Mouse (Mus musculus) heart, postnatal 0 days (tissue): ENCODE measurements around the gene Plk5. TPM values are rescaled to one million over a fixed set of nuclear protein-coding genes. Genes with fewer than 3 reads are reported as not detected.
A peak's percentile ranks its signal among the peaks of the same experiment; 100 is the strongest.

Experiments
- ATAC-seq: fragments of 200-750 bp; cut with Nextera tagmentation; 2 replicates; pipeline ENCODE4 v1.8.0; 2017; ENCODE audit warnings: low read depth, moderate number of reproducible peaks, moderate library complexity; ENCODE audit not compliant: insufficient read depth
- DNase-seq: peaks from one replicate; pipeline ENCODE4 v3.0.0-alpha.2; 2016; ENCODE audit warnings: low spot score
- H3K27ac ChIP-seq: fragments of 300-500 bp; sonication (generic); 2 replicates; pipeline ENCODE4 v1.5.1; 2014; ENCODE audit warnings: low read depth, mild to moderate bottlenecking
- H3K27me3 ChIP-seq: fragments of 300-500 bp; sonication (generic); 2 replicates; pipeline ENCODE4 v1.6.1; 2014; ENCODE audit warnings: low read length, mixed read lengths; ENCODE audit not compliant: control insufficient read depth, insufficient read depth
- H3K36me3 ChIP-seq: fragments of 300-500 bp; sonication (generic); replicated peaks from 2 replicates; pipeline ENCODE4 v1.6.1; 2014; ENCODE audit warnings: low read length, mixed read lengths; ENCODE audit not compliant: control insufficient read depth, insufficient read depth
- H3K4me1 ChIP-seq: fragments of 300-500 bp; sonication (generic); 2 replicates; pipeline ENCODE4 v1.6.1; 2014; ENCODE audit warnings: antibody characterized with exemption; ENCODE audit not compliant: control insufficient read depth, insufficient read depth
- H3K4me2 ChIP-seq: fragments of 300-500 bp; sonication (generic); 2 replicates; pipeline ENCODE4 v1.6.1; 2014; ENCODE audit warnings: low read depth, mild to moderate bottlenecking, low read length, moderate library complexity
- H3K4me3 ChIP-seq: fragments of 300-500 bp; sonication (generic); 2 replicates; pipeline ENCODE4 v1.5.1; 2014; ENCODE audit warnings: low read depth, low read length
- H3K9ac ChIP-seq: fragments of 300-500 bp; sonication (generic); replicated peaks from 2 replicates; pipeline ENCODE4 v1.6.1; 2014; ENCODE audit warnings: low read depth, low read length, mixed read lengths
- H3K9me3 ChIP-seq: fragments of 300-500 bp; sonication (generic); replicated peaks from 2 replicates; pipeline ENCODE4 v1.6.1; 2016; ENCODE audit warnings: low read length; ENCODE audit not compliant: control insufficient read depth
- CTCF ChIP-seq: IDR thresholded peaks from 2 replicates; pipeline ENCODE4 v1.5.1; 2016; ENCODE audit warnings: antibody characterized with exemption, control low read depth, low read depth
- EP300 ChIP-seq: IDR thresholded peaks from 2 replicates; pipeline ENCODE4 v1.6.1; 2016; ENCODE audit warnings: antibody characterized with exemption, low read depth
- WGBS: fragments of 180-500 bp; shearing (Covaris S2); extraction: QIAGEN DNeasy Blood & Tissue Kit; methylation state at CpG from one replicate; pipeline ENCODE4 v1.1.7; 2014; 5-methylcytosine and 5-hydroxymethylcytosine counted together
- polyA plus RNA-seq: library from polyadenylated mRNA; unstranded; fragments of >200 nt; fragmentation: Nextera tagmentation; extraction: Ambion mirVana; gene quantifications from 2 replicates; pipeline ENCODE4 v1.2.1, GENCODE M21; 2015
- total RNA-seq: library from RNA; depleted of rRNA; stranded (reverse); fragments of >200 nt; gene quantifications from 2 replicates; pipeline ENCODE4 v1.2.3, GENCODE M21; 2014; ENCODE audit warnings: low replicate concordance

Gene Plk5
- total and polyA plus RNA-seq, 2 experiments from 2014 or later: 0.05 to 1.7 TPM

DNA sequence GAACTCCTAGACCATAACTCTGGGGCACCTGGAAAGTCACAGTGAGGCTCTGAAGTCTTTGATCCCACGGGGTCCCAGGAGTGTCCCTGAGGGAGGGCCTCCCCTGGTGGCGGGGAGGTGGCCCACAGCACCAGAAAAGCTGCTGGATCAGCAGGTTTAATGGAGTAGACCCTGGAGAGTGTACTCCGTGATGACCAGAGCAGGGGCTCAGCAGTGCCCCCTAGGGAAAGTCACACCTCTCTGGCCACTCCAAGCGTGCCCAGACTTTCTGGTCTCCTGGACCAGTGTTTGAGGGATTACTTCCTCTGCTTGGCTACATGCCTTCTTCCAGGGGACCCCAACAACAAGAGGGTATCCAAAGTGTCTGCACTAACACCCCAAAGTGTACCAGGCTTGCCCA, 27.2 kb downstream of the Plk5 start:
- Histone ChIP-seq H3K4me1 (peaks cover 22% of the 10 kb centered on the region), H3K27ac (no peak overlapping the region), H3K9ac (no peak overlapping the region), H3K4me3 (no peak overlapping the region), H3K36me3 (peaks cover 32% of the 10 kb centered on the region), H3K27me3 (no peaks in the 10 kb centered on the region), H3K4me2 (no peak overlapping the region), H3K9me3 (no peaks in the 10 kb centered on the region)
- TF ChIP-seq CTCF (0 out of 2 replicates have a peak, but pooled peaks have one; percentile 7), EP300 (no peak)
- WGBS: 65% methylated on average over 4 of the region's 4 CpGs
- ATAC-seq (no peak), DNase-seq (no peak)

DNA sequence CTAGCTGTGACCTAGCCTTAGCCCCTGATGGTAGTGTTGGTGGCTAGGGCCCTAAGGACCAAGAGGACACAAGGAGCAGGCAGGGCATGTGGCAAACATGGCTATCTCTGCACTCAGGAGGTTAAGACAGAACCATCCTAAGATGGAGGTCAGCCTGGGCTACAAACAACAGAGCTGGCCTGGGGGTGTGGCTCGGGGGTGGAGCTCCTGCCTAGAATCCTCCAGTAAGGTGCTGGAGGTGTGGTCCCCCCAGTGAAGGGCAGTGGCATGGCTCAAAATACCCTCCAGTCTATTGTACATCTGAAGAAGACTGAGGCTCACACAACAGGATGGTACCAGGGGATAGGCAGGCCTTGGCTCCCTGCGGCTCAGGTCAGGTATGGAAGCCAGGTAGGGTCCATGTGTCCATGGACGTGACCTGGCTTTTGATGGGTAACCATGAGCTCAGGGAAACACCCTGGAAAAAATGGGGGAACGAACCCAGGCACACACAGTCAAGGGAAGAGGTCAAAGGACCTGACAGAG, 27.9 kb downstream of the Plk5 start:
- no peak overlapping the region for H3K4me3 ChIP-seq
- ATAC-seq (no peak), DNase-seq (no peak)
- H3K27ac ChIP-seq: no peak overlapping the region
- TF ChIP-seq EP300: no peak
- TF ChIP-seq CTCF: no peak
- 87% methylated on average over 4 of the region's 4 CpGs for WGBS
- H3K36me3 ChIP-seq: peaks cover 32% of the 10 kb centered on the region
- no peak overlapping the region for H3K4me2 ChIP-seq
- H3K9me3 ChIP-seq: no peaks in the 10 kb centered on the region
- H3K9ac ChIP-seq: no peak overlapping the region
- H3K27me3 ChIP-seq: no peaks in the 10 kb centered on the region
- H3K4me1 ChIP-seq: peaks cover 22% of the 10 kb centered on the region

DNA sequence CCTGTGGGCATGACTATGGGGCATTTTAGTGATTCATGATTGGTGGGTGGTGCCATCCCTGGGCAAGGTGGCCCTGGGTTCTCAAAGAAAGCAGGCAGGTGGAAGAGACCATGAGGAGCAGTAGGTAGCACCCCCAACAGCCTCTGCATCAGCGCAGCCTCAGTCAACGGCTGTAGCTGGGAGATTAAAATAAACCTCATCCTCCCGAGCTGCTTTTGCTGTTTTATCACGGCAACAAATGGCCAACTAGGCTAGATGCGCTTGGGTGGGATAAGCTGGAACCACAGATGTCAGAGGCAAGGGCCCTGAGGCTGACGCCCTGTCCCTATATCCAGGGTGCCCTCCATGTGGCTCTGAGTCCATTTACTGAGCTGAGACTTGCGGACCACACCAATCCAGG, 28.4 kb downstream of the Plk5 start:
- H3K27ac ChIP-seq: no peak overlapping the region
- H3K9me3 ChIP-seq: no peaks in the 10 kb centered on the region
- no peak overlapping the region; the same call in 1 of the 2 replicates for H3K4me3 ChIP-seq
- no peak for DNase-seq
- no peak for ATAC-seq
- TF ChIP-seq EP300: no peak
- no peak for TF ChIP-seq CTCF
- peaks cover 22% of the 10 kb centered on the region for H3K4me1 ChIP-seq
- H3K4me2 ChIP-seq: peak overlapping the region; percentile 94; the same call in 1 of the 2 replicates
- H3K9ac ChIP-seq: no peak overlapping the region
- no peaks in the 10 kb centered on the region for H3K27me3 ChIP-seq
- H3K36me3 ChIP-seq: peaks cover 30% of the 10 kb centered on the region
- WGBS: 63% methylated on average over 7 of the region's 7 CpGs

- Histone ChIP-seq H3K4me3 (peak overlapping the region; percentile 65), H3K27ac (peak overlapping the region; percentile 79), H3K4me2 (peak overlapping the region; percentile 94), H3K9me3 (no peaks in the 10 kb centered on the region), H3K9ac (peak overlapping the region; percentile 90), H3K27me3 (no peaks in the 10 kb centered on the region), H3K4me1 (peaks cover 22% of the 10 kb centered on the region), H3K36me3 (peaks cover 25% of the 10 kb centered on the region)
- no peak for TF ChIP-seq EP300
- no peak for TF ChIP-seq CTCF
- ATAC-seq (no peak), DNase-seq (no peak)
- WGBS: 21% methylated on average over 7 of the region's 7 CpGs
These were observed 29.1 kb downstream of the Plk5 start for GRCm38 (mm10) chr10:80385310-80385709.

DNA sequence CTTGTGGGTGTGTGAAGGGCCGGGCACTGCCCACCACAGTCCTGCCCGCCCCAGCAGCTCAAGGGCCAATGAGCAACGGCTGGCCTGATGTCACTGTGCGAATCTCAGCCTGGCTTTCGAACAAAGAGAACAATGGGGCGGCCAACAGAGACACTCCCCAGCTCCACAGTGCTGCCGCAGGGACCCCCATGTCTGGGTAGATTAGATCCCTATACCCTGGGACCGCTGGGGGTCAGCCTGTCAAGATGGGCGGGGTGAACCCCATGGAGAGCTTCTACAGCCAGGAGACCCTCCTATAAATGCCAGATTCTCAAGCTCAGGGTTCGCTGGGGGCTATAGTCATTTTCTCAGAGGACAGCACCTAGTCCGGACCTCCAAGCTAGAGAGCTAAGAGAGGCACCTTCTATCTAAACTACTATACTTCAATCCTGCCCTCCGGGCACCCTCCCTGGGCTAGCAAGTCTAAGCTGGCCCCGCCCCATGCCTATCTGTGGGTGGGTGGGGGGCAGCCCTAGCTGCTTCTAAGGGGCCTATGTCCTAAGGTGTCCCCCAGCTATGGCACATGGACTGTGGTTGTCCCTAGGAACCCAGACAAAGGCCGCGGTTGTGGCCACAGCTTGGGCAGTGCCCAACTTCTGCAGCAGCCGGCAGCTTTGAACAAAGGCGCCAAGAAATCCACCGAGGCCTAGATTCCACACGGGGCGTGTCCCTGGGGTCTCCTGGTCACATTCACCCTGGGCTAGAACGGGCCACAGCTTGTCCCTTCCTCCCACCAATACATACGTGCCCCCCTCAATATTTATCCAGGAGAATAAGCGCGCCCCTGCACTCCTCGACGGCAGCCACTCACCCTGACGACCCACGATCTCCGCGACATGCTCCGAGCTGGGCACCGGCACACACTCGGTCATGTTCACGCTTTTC, 29.8 kb downstream of the Plk5 start:
- Histone ChIP-seq H3K36me3 (peaks cover 24% of the 10 kb centered on the region), H3K27ac (peak overlapping the region; percentile 79), H3K4me1 (peaks cover 22% of the 10 kb centered on the region)

More for the DNA sequence above, 29.8 kb downstream of the Plk5 start:
- Histone ChIP-seq H3K4me2 (peak overlapping the region; percentile 94), H3K9ac (peak overlapping the region; percentile 90), H3K4me3 (peak overlapping the region; percentile 65), H3K9me3 (no peaks in the 10 kb centered on the region), H3K27me3 (no peaks in the 10 kb centered on the region)
- 2% methylated on average over 34 of the region's 34 CpGs for WGBS
- TF ChIP-seq CTCF (no peak), EP300 (no peak)
- peak; percentile 44 for ATAC-seq
- peak; percentile 73 for DNase-seq
